Mouse (Mus musculus) adrenal gland, postnatal 14 days (tissue): Measurements from ENCODE around the gene Ccdc54. TPM values are rescaled to one million over a fixed set of nuclear protein-coding genes. Genes with fewer than 3 reads are reported as not detected.

ENCODE experiments used
- DNase-seq: peaks from one replicate; pipeline ENCODE4 v3.0.0; 2021; ENCODE audit warnings: mixed read lengths
- total RNA-seq: library from RNA; stranded (reverse); gene quantifications from 2 replicates; pipeline ENCODE4 v1.2.3, GENCODE M21; 2021

The Ccdc54 gene
- total RNA-seq, 1 experiment from 2014 or later: not detected

- no peak for DNase-seq
Measured at GRCm38 (mm10) chr16:50542554-50543333, 48.2 kb downstream of the Ccdc54 start.

Other genes starting within 250 kb of the Ccdc54 start
- gene Bbx, start 158.8 kb downstream of the Ccdc54 start, total RNA-seq: 28.8 and 33.3 TPM in 2 replicates